Mouse (Mus musculus) inflammation-experienced regulatory T-cells, adult 16 weeks (primary cell): Measurements from ENCODE around the gene Was. TPM values are rescaled to one million over a fixed set of nuclear protein-coding genes. Genes with fewer than 3 reads are reported as not detected.

Source experiments
- polyA plus RNA-seq: library from polyadenylated mRNA; unstranded; fragments of 100-300 nt; shearing (Covaris generic); gene quantifications from one replicate; pipeline ENCODE4 v1.2.1, GENCODE M21; 2017

Gene Was
- 74.8 TPM for polyA plus RNA-seq

GRCm38 (mm10) chrX:8090346-8090953, at the start of gene Was:
Gene Was (minus strand): TSS chrX:8090498.

GRCm38 (mm10) chrX:8132017-8132976, 42.0 kb upstream of the Was start, which contains the start of gene Wdr13:
Gene Wdr13 (minus strand): TSS chrX:8132892.

GRCm38 (mm10) chrX:8074430-8075014, 15.8 kb downstream of the Was start, which contains the start of gene Suv39h1:
Gene Suv39h1 (minus strand): TSS chrX:8074760.

Other genes with a start within 250 kb of the Was start
- gene Otud5, start 249.1 kb downstream of the Was start, polyA plus RNA-seq = 22.0 TPM
- 85.7 TPM for gene Pim2, start 212.2 kb downstream of the Was start, polyA plus RNA-seq
- 44.9 TPM for gene Slc35a2, start 206.5 kb downstream of the Was start, polyA plus RNA-seq
- gene Pqbp1, start 191.2 kb downstream of the Was start, polyA plus RNA-seq = 158 TPM
- 162 TPM for gene Timm17b, start 191.1 kb downstream of the Was start, polyA plus RNA-seq
- gene Gm10491, start 182.7 kb downstream of the Was start, polyA plus RNA-seq = not detected
- not detected for gene Gm10490, start 181.0 kb downstream of the Was start, polyA plus RNA-seq
- gene Pcsk1n, start 170.7 kb downstream of the Was start, polyA plus RNA-seq = not detected
- not detected for gene Eras, start 161.9 kb downstream of the Was start, polyA plus RNA-seq
- 26.4 TPM for gene Hdac6, start 142.6 kb downstream of the Was start, polyA plus RNA-seq
- gene Gata1, start 112.4 kb downstream of the Was start, polyA plus RNA-seq = 39.8 TPM
- not detected for gene Glod5, start 72.0 kb downstream of the Was start, polyA plus RNA-seq
- gene Suv39h1, start 15.7 kb downstream of the Was start, polyA plus RNA-seq = 31.3 TPM
- gene Wdr13, start 42.4 kb upstream of the Was start, polyA plus RNA-seq = 36.5 TPM
- 601 TPM for gene Rbm3, start 55.4 kb upstream of the Was start, polyA plus RNA-seq
- gene Tbc1d25, start 85.7 kb upstream of the Was start, polyA plus RNA-seq = 17.2 TPM
- gene Ebp, start 103.0 kb upstream of the Was start, polyA plus RNA-seq = 156 TPM
- gene Porcn, start 116.0 kb upstream of the Was start, polyA plus RNA-seq = 0.16 TPM
- 25.7 TPM for gene Ftsj1, start 161.9 kb upstream of the Was start, polyA plus RNA-seq
- not detected for gene Slc38a5, start 180.6 kb upstream of the Was start, polyA plus RNA-seq
- gene Ssxb10, start 236.9 kb upstream of the Was start, polyA plus RNA-seq = not detected